Mouse (Mus musculus): ENCODE results near the gene Olfr99. TPM values are rescaled to one million over a fixed set of nuclear protein-coding genes. Genes with fewer than 3 reads are reported as not detected.
"Not testable (repeated sequence)": the region's sequence is repeated elsewhere in the genome, so short reads cannot be mapped to it uniquely, and the experiment has no call there.

Gene Olfr99
- polyA plus RNA-seq, 1 experiment from 2014 or later: not detected

DNA sequence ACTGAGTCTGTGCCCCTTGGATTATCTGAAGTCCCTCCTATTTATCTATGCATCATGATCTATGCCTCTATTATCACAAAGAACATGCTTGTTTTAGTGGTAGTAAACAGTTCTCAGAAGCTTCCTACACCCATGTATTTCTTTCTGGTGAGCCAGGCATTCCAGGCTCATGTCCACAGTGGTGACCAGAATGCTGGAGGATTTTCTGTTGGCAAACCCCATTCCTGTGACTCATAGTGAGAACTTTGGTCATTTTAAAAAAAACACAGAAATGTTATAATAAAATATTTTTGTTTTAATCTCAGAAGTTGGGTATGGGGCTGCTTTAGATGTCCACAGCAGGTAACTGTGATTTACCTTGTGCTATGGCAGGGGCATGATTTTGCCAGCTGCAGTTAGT, 33.8 kb downstream of the Olfr99 start:
- no peaks in the 10 kb centered on the region for H3K36me3 ChIP-seq
- no peak overlapping the region for H3K9ac ChIP-seq
- 0 out of 2 replicates have a peak, but pooled peaks cover under 1% of the 10 kb centered on the region for H3K27me3 ChIP-seq
- no peaks in the 10 kb centered on the region for H3K4me1 ChIP-seq
- H3K9me3 ChIP-seq (replicated peaks): no peaks in the 10 kb centered on the region
- ATAC-seq (replicated peaks; ENCODE audit: low FRiP score): no peak
- H3K27ac ChIP-seq: no peak overlapping the region
- no peak overlapping the region for H3K4me2 ChIP-seq
- H3K4me3 ChIP-seq (replicated peaks): no peak overlapping the region

DNA sequence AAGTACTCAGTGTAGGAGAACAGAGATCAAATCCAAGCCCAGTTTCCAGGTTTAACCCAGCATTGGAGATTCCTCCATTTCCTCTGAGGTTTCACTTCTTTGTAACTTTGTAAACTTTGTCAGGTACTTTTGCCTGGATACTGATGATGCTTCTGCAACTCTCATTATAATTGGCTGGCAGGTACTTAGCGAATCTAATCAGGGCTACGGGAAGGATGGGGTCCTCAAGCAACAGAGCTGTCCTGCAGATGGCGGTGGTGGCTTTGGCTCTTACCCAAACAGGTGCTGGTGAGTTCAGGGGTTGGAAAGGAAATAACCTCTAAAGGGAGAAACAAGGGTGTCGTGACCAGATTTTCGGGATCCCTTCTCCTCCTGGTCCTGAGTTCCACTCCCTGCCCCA, 36.5 kb downstream of the Olfr99 start:
- H3K9ac ChIP-seq: no peak overlapping the region
- H3K36me3 ChIP-seq: no peaks in the 10 kb centered on the region
- peak; percentile 71; the same call in 1 of the 2 replicates for ATAC-seq (replicated peaks; ENCODE audit: low FRiP score)
- H3K27me3 ChIP-seq: no peaks in the 10 kb centered on the region
- no peak overlapping the region for H3K4me3 ChIP-seq (replicated peaks)
- no peaks in the 10 kb centered on the region for H3K4me1 ChIP-seq
- 35% methylated on average over 5 of the region's 5 CpGs for WGBS
- H3K9me3 ChIP-seq (replicated peaks): no peaks in the 10 kb centered on the region
- H3K4me2 ChIP-seq: no peak overlapping the region
- H3K27ac ChIP-seq: no peak overlapping the region

DNA sequence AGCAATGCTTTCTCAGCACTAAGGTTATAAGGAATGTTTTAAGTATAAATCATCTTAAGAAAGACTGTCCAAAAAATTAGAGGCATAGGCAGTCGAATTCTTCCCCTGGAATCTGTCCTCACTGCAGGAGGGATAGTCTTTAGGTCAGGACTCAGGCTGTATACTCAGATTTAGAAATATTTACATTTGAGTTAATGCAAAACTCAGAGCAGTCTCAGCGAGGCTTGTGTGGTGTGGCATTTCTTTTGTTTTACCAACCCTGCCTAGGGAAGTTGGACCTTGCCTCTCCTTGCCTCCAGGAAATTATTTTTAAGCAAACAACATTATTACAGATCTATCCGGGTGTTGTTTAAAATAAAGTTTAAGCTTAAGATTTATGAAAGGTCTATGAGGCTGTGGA, 41.1 kb downstream of the Olfr99 start:
- no peaks in the 10 kb centered on the region for H3K27me3 ChIP-seq
- no peak overlapping the region for H3K9ac ChIP-seq
- no peaks in the 10 kb centered on the region for H3K36me3 ChIP-seq
- 48% methylated on average over 3 of the region's 3 CpGs for WGBS
- no peak overlapping the region for H3K27ac ChIP-seq
- H3K9me3 ChIP-seq (replicated peaks): no peaks in the 10 kb centered on the region
- no peaks in the 10 kb centered on the region for H3K4me1 ChIP-seq
- no peak overlapping the region for H3K4me2 ChIP-seq
- ATAC-seq (replicated peaks; ENCODE audit: low FRiP score): no peak
- H3K4me3 ChIP-seq (replicated peaks): no peak overlapping the region

DNA sequence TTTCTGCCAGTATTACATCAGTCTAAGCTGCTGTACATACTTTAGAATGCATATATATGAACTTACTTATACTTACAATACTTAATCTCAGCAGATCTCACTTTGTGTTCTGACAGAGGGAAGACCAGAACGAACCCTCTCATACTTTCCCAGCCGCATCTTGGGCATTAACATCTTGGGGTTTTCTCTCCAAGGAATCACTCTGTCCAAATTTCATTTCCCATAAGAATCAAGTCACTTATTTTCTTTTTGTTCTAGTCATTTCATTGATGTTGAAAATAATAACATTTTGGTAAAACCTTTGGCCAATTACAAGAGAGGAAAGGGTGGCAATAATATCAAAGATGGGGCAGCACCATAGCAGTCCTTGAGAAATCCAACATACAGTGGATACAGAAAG, 46.0 kb downstream of the Olfr99 start, which contains the start of gene Olfr97:
Gene Olfr97, minus strand, starts transcription at position 101 of the 400 bp plus-strand sequence.
- H3K9me3 ChIP-seq (replicated peaks): not testable (repeated sequence)
- 88% methylated on average over 2 of the region's 2 CpGs for WGBS

More for the DNA sequence above, 46.0 kb downstream of the Olfr99 start, which contains the start of gene Olfr97:
- H3K9ac ChIP-seq; H3K4me2 ChIP-seq; ATAC-seq (replicated peaks; ENCODE audit: low FRiP score); H3K4me3 ChIP-seq (replicated peaks); H3K36me3 ChIP-seq; H3K27ac ChIP-seq; H3K4me1 ChIP-seq; H3K27me3 ChIP-seq: not testable (repeated sequence)

Other genes with a start within 250 kb of the Olfr99 start
- gene Gabbr1, start 237.5 kb downstream of the Olfr99 start, polyA plus RNA-seq (2015; fragmentation: Nextera tagmentation; extraction: Ambion mirVana): 6.0 and 8.3 TPM in 2 replicates
- 0.05 TPM in 1 of 2 replicates, not detected in the other for gene Olfr90, start 195.0 kb downstream of the Olfr99 start, polyA plus RNA-seq (2015; fragmentation: Nextera tagmentation; extraction: Ambion mirVana)
- gene Olfr91, start 185.2 kb downstream of the Olfr99 start, polyA plus RNA-seq (2015; fragmentation: Nextera tagmentation; extraction: Ambion mirVana): not detected in 2 replicates
- not detected in 2 replicates for gene Olfr92, start 163.4 kb downstream of the Olfr99 start, polyA plus RNA-seq (2015; fragmentation: Nextera tagmentation; extraction: Ambion mirVana)
- gene Olfr93, start 122.0 kb downstream of the Olfr99 start, polyA plus RNA-seq (2015; fragmentation: Nextera tagmentation; extraction: Ambion mirVana): not detected in 2 replicates
- gene Ubd, start 89.6 kb downstream of the Olfr99 start, polyA plus RNA-seq (2015; fragmentation: Nextera tagmentation; extraction: Ambion mirVana): not detected in 2 replicates
- gene Olfr94, start 82.5 kb downstream of the Olfr99 start, polyA plus RNA-seq (2015; fragmentation: Nextera tagmentation; extraction: Ambion mirVana): not detected in 2 replicates
- not detected in 2 replicates for gene Olfr95, start 70.3 kb downstream of the Olfr99 start, polyA plus RNA-seq (2015; fragmentation: Nextera tagmentation; extraction: Ambion mirVana)
- not detected in 2 replicates for gene Olfr96, start 63.3 kb downstream of the Olfr99 start, polyA plus RNA-seq (2015; fragmentation: Nextera tagmentation; extraction: Ambion mirVana)
- gene Olfr97, start 46.1 kb downstream of the Olfr99 start, polyA plus RNA-seq (2015; fragmentation: Nextera tagmentation; extraction: Ambion mirVana): not detected in 2 replicates
- gene Olfr98, start 19.7 kb downstream of the Olfr99 start, polyA plus RNA-seq (2015; fragmentation: Nextera tagmentation; extraction: Ambion mirVana): not detected in 2 replicates
- 1.5 and 1.8 TPM in 2 replicates for gene H2-M3, start 13.2 kb downstream of the Olfr99 start, polyA plus RNA-seq (2015; fragmentation: Nextera tagmentation; extraction: Ambion mirVana)
- gene Olfr101, start 20.9 kb upstream of the Olfr99 start, polyA plus RNA-seq (2015; fragmentation: Nextera tagmentation; extraction: Ambion mirVana): not detected in 2 replicates
- gene Olfr102, start 33.6 kb upstream of the Olfr99 start, polyA plus RNA-seq (2015; fragmentation: Nextera tagmentation; extraction: Ambion mirVana): not detected in 2 replicates
- gene Olfr103, start 56.2 kb upstream of the Olfr99 start, polyA plus RNA-seq (2015; fragmentation: Nextera tagmentation; extraction: Ambion mirVana): not detected in 2 replicates
- gene Olfr104-ps, start 76.1 kb upstream of the Olfr99 start, polyA plus RNA-seq (2015; fragmentation: Nextera tagmentation; extraction: Ambion mirVana): not detected in 2 replicates
- gene Olfr105-ps, start 95.6 kb upstream of the Olfr99 start, polyA plus RNA-seq (2015; fragmentation: Nextera tagmentation; extraction: Ambion mirVana): not detected in 2 replicates
- not detected in 2 replicates for gene Olfr106-ps, start 106.9 kb upstream of the Olfr99 start, polyA plus RNA-seq (2015; fragmentation: Nextera tagmentation; extraction: Ambion mirVana)
- gene Olfr107, start 115.8 kb upstream of the Olfr99 start, polyA plus RNA-seq (2015; fragmentation: Nextera tagmentation; extraction: Ambion mirVana): not detected in 2 replicates
- gene Olfr108, start 162.0 kb upstream of the Olfr99 start, polyA plus RNA-seq (2015; fragmentation: Nextera tagmentation; extraction: Ambion mirVana): not detected in 2 replicates
- not detected in 2 replicates for gene Olfr109, start 175.5 kb upstream of the Olfr99 start, polyA plus RNA-seq (2015; fragmentation: Nextera tagmentation; extraction: Ambion mirVana)
- gene H2-M2, start 200.1 kb upstream of the Olfr99 start, polyA plus RNA-seq (2015; fragmentation: Nextera tagmentation; extraction: Ambion mirVana): not detected in 2 replicates
- not detected in 2 replicates for gene Olfr110, start 209.0 kb upstream of the Olfr99 start, polyA plus RNA-seq (2015; fragmentation: Nextera tagmentation; extraction: Ambion mirVana)
- gene Olfr111, start 224.6 kb upstream of the Olfr99 start, polyA plus RNA-seq (2015; fragmentation: Nextera tagmentation; extraction: Ambion mirVana): not detected in 2 replicates

Data from kidney, embryonic 15.5 days (tissue).